Mouse (Mus musculus): ENCODE measurements around the gene Patl2. TPM values are rescaled to one million over a fixed set of nuclear protein-coding genes. Genes with fewer than 3 reads are reported as not detected.

Gene Patl2
- 2.3 TPM for polyA plus RNA-seq (2017; shearing (Covaris generic))

GRCm38 (mm10) chr2:122186106-122186505 lies at the start of gene Patl2, which contains the start of gene Terb2:
TSS of gene Patl2 (minus strand) at chr2:122186189.
TSS of gene Terb2 (plus strand) at chr2:122186272.

GRCm38 (mm10) chr2:122234611-122235288 lies 48.8 kb upstream of the Patl2 start, which contains the start of gene Sord:
TSS of gene Sord (plus strand) at chr2:122234749.

GRCm38 (mm10) chr2:122160680-122161079 lies 25.3 kb downstream of the Patl2 start, which contains the start of gene Trim69:
TSS of gene Trim69 (plus strand) at chr2:122160700.

GRCm38 (mm10) chr2:122147508-122148241 lies 38.3 kb downstream of the Patl2 start, which contains the start of gene B2m:
TSS of gene B2m (plus strand) at chr2:122147686.

GRCm38 (mm10) chr2:122117961-122118958 lies 67.7 kb downstream of the Patl2 start, which contains the start of gene Spg11:
TSS of gene Spg11 (minus strand) at chr2:122118386.

Other genes with a start within 250 kb of the Patl2 start
- 53.0 TPM for gene Ctdspl2, start 230.2 kb downstream of the Patl2 start, polyA plus RNA-seq (2017; shearing (Covaris generic))
- gene Mageb3, start 230.1 kb downstream of the Patl2 start, polyA plus RNA-seq (2017; shearing (Covaris generic)) = not detected
- gene Eif3j1, start 157.6 kb downstream of the Patl2 start, polyA plus RNA-seq (2017; shearing (Covaris generic)) = 10.7 TPM
- 17.6 TPM for gene Spg11, start 67.8 kb downstream of the Patl2 start, polyA plus RNA-seq (2017; shearing (Covaris generic))
- 7,736 TPM for gene B2m, start 38.5 kb downstream of the Patl2 start, polyA plus RNA-seq (2017; shearing (Covaris generic))
- 0.13 TPM for gene Trim69, start 25.5 kb downstream of the Patl2 start, polyA plus RNA-seq (2017; shearing (Covaris generic))
- gene Terb2, start 83 bp upstream of the Patl2 start, polyA plus RNA-seq (2017; shearing (Covaris generic)) = not detected
- 4.0 TPM for gene Sord, start 48.6 kb upstream of the Patl2 start, polyA plus RNA-seq (2017; shearing (Covaris generic))
- gene Duox2, start 112.3 kb upstream of the Patl2 start, polyA plus RNA-seq (2017; shearing (Covaris generic)) = not detected
- not detected for gene Duoxa2, start 112.7 kb upstream of the Patl2 start, polyA plus RNA-seq (2017; shearing (Covaris generic))
- gene Duoxa1, start 127.5 kb upstream of the Patl2 start, polyA plus RNA-seq (2017; shearing (Covaris generic)) = not detected
- gene Duox1, start 129.5 kb upstream of the Patl2 start, polyA plus RNA-seq (2017; shearing (Covaris generic)) = not detected
- gene Shf, start 183.0 kb upstream of the Patl2 start, polyA plus RNA-seq (2017; shearing (Covaris generic)) = 7.4 TPM
- 199 TPM for gene Slc28a2, start 240.3 kb upstream of the Patl2 start, polyA plus RNA-seq (2017; shearing (Covaris generic))

Data from CD4-positive, CD25-positive, alpha-beta regulatory T cell (primary cell).